Mouse (Mus musculus): ENCODE measurements around the gene Clybl. TPM values are rescaled to one million over a fixed set of nuclear protein-coding genes. Genes with fewer than 3 reads are reported as not detected.

Clybl gene
- polyA plus RNA-seq, 1 experiment from 2014 or later = 27.2 TPM

DNA sequence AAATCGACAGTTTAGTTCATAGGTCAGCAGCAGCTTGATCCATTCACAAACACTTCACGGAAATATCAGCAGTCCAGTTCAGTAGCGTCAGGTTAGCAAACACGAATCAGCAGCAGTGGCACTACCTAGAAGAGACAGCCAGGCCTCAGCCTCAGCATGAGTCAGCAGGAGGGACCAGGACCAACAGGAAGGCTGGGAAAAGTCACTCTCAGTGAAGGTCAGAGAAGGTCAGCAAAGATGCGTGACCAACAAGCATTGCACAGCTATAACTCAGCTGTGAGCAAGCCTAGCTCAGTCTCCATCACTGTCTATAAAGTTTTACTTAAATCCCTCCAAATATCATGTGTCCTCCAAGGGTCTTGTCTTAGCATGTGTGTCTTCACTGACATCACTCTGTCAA, 27.7 kb downstream of the Clybl start:
- Histone ChIP-seq H3K9ac (no peak overlapping the region), H3K36me3 (no peaks in the 10 kb centered on the region), H3K4me2 (no peak overlapping the region), H3K27me3 (no peaks in the 10 kb centered on the region), H3K4me1 (no peaks in the 10 kb centered on the region), H3K4me3 (replicated peaks) (no peak overlapping the region), H3K9me3 (replicated peaks) (no peaks in the 10 kb centered on the region), H3K27ac (no peak overlapping the region)
- 69% methylated on average over 5 of the region's 5 CpGs for WGBS
- no peak for ATAC-seq (replicated peaks; ENCODE audit: low FRiP score)

DNA sequence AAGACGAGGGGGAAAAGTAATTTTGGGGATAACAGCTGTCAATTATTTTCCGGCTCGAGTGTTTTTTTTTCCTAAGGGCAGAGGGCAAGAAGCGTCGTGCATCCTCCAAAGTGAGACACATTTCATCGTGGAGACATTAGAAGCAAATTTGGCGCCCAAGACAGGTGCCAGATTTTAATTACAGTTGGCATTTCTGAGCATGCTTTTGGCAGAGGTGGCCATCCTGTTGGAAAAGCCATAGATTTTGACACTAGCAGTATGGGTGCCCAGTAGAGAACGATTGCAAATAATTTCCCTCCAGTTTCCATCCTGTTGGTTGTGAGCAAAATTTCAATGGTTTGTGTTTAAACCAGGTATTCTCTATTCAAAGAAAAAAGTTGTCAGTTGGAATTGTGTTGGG, 32.1 kb downstream of the Clybl start:
- no peak overlapping the region for H3K4me2 ChIP-seq
- no peak overlapping the region for H3K4me3 ChIP-seq (replicated peaks)
- WGBS = 78% methylated on average over 8 of the region's 8 CpGs
- H3K27me3 ChIP-seq = no peaks in the 10 kb centered on the region
- no peak overlapping the region for H3K9ac ChIP-seq
- ATAC-seq (replicated peaks; ENCODE audit: low FRiP score) = no peak
- no peaks in the 10 kb centered on the region for H3K9me3 ChIP-seq (replicated peaks)
- H3K36me3 ChIP-seq = no peaks in the 10 kb centered on the region
- H3K4me1 ChIP-seq = no peaks in the 10 kb centered on the region
- H3K27ac ChIP-seq = no peak overlapping the region

DNA sequence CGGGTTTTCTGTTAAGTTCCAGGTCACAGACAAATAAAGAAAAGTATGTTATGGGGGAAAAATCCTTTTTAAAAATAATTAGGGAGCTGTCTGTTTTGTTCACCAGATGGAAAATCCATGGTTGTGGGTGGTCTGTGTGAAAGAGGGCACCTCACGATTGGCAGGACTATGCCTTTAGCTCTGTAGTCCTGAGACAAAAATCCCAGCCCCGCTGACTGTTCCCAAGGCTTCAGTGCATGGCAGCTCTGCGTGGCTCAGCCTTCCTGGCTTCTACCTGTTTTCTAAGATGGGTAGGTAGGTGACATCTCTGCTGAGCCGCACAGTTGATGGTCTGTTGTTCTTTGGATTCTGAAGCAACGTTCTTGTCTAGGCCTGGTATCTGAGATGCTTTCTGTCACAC, 32.6 kb downstream of the Clybl start:
- Histone ChIP-seq H3K9ac (no peak overlapping the region), H3K4me2 (no peak overlapping the region), H3K27me3 (no peaks in the 10 kb centered on the region), H3K9me3 (replicated peaks) (no peaks in the 10 kb centered on the region), H3K4me3 (replicated peaks) (no peak overlapping the region), H3K4me1 (no peaks in the 10 kb centered on the region), H3K36me3 (no peaks in the 10 kb centered on the region), H3K27ac (no peak overlapping the region)
- no peak for ATAC-seq (replicated peaks; ENCODE audit: low FRiP score)
- 90% methylated on average over 6 of the region's 6 CpGs for WGBS

DNA sequence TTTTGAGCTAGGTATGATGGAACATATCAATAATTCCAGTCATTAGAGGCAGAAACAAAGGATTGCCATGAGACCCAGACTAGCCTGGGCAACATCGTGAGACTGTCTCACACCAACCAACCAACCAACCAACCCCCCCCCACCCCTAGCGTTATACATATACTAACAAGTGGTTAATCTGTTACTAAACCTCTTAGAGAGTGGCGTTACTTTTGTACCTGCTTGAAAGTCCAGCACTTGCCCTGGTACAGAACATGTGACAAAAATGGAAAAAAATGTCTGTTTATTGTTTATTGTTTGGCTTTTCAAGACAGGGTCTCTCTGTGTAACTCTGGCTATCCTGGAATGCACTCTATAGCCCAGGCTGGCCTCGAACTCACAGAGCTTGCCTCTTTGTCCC, 35.7 kb downstream of the Clybl start:
- Histone ChIP-seq H3K9me3 (replicated peaks) (no peaks in the 10 kb centered on the region), H3K4me1 (no peaks in the 10 kb centered on the region), H3K9ac (no peak overlapping the region), H3K4me2 (no peak overlapping the region), H3K4me3 (replicated peaks) (no peak overlapping the region), H3K27ac (no peak overlapping the region), H3K27me3 (no peaks in the 10 kb centered on the region), H3K36me3 (no peaks in the 10 kb centered on the region)
- peak; percentile 69; the same call in 1 of the 2 replicates for ATAC-seq (replicated peaks; ENCODE audit: low FRiP score)
- WGBS = 81% methylated on average over 4 of the region's 4 CpGs

DNA sequence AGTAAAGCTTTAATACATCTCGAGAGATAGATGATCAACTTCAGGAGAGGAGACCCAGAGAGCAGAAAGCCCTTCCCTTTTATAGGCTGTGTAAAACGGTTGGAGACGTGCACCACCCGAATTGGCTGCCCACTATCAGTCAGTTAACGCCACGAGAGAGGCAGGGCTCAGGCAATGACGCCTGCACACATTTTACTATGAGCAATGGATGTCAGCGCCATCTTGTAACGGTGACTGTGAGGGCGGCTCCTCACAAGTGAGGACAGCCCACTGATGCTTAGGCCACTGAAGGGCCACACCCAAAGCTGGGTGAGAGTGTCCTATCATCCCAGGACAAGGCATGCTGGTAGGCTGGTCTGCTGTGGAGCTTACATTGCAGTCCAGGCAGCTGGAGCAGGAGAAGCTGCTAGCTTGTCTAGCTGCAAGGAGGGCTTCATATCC, 41.5 kb downstream of the Clybl start:
- H3K4me2 ChIP-seq = no peak overlapping the region
- WGBS = 64% methylated on average over 10 of the region's 10 CpGs
- H3K4me3 ChIP-seq (replicated peaks) = no peak overlapping the region
- H3K27ac ChIP-seq = no peak overlapping the region
- H3K27me3 ChIP-seq = peaks cover 42% of the 10 kb centered on the region
- peaks cover 5% of the 10 kb centered on the region; the same call in 1 of the 2 replicates for H3K4me1 ChIP-seq
- no peaks in the 10 kb centered on the region for H3K9me3 ChIP-seq (replicated peaks)
- 0 out of 2 replicates have a peak, but pooled peaks have one; percentile 26 for ATAC-seq (replicated peaks; ENCODE audit: low FRiP score)
- H3K36me3 ChIP-seq = no peaks in the 10 kb centered on the region
- H3K9ac ChIP-seq = no peak overlapping the region

DNA sequence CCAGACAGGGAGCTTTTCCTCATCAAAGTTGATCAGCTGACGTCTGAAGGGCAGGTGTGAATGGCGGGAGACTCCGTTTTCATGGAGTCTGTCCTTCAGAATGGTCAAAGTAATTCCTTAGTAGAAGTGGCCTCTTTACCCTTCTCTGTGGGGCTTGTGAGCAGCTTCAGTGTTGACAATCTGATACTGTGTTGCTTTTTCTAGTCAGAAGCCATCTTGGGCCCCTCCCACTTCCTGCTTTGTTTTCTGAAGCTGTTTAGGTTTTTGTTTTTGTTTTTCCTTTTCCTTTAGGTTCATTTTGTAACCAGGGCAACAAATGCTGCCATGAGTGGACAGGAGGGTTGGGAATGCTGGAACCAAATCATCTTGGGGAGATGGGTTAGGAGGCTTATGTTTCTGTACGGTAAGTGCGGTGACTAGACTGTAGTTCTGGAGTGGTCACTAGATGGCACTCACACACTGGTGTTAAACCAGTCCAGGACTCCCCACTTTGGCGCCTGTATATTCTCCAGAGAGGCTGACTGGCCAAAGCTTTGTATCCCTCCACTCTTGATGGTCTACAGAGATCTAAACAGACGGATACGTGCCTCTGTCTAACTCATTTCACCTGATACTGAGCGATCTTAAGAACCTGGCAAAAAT, 42.1 kb downstream of the Clybl start:
- WGBS = 17% methylated on average over 9 of the region's 9 CpGs
- no peaks in the 10 kb centered on the region for H3K9me3 ChIP-seq (replicated peaks)
- peak overlapping the region; percentile 44 for H3K4me2 ChIP-seq
- no peaks in the 10 kb centered on the region for H3K36me3 ChIP-seq
- H3K27me3 ChIP-seq = peaks cover 44% of the 10 kb centered on the region
- no peak overlapping the region for H3K27ac ChIP-seq
- H3K9ac ChIP-seq = no peak overlapping the region
- peaks cover 5% of the 10 kb centered on the region; the same call in 1 of the 2 replicates for H3K4me1 ChIP-seq
- peak; percentile 82 for ATAC-seq (replicated peaks; ENCODE audit: low FRiP score)
- peak overlapping the region; percentile 26 for H3K4me3 ChIP-seq (replicated peaks)

DNA sequence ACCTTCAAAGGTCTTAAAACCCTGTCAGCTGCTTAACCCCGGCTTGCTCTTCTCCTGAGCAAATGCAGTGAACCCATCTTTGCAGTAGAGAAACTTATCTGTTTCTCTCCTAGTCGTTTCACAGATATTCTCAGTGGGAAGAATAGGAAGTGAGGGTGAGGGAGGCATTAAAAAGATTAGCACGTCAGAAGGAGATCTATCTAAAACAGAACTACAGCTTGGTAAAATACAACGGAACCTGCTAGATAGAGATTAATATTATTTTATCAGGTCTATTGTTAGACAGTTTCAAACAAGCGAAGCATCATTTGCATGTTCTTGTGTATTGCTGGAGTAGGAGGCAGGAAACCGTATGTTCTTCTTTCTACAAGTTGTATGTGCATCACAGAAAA, 42.6 kb downstream of the Clybl start:
- 54% methylated on average over 6 of the region's 6 CpGs for WGBS
- no peak for ATAC-seq (replicated peaks; ENCODE audit: low FRiP score)
- no peaks in the 10 kb centered on the region for H3K36me3 ChIP-seq

DNA sequence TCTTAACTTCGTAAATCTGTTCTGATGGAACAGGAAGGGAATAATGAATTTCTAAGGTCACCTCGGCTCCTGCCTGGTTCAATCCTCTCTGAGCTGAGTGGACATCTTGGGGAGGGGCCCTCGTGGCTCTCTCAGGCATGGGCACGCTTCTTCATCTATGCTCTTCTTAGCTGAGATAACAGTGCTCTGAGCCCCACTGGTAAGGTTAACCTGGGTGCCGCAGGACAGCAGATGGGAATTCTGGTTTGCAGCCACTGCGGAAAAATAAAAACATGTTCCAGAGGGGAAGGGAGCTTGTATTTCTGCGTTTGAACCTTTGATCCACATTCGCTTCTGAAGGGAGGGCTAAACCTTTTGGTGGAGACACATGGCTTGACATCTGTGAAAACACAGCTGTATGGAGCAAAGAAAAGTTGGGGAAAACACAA, 43.0 kb downstream of the Clybl start:
- no peaks in the 10 kb centered on the region for H3K9me3 ChIP-seq (replicated peaks)
- H3K27me3 ChIP-seq = peaks cover 52% of the 10 kb centered on the region
- peaks cover 5% of the 10 kb centered on the region; the same call in 1 of the 2 replicates for H3K4me1 ChIP-seq
- no peak overlapping the region for H3K9ac ChIP-seq
- no peak overlapping the region for H3K27ac ChIP-seq
- ATAC-seq (replicated peaks; ENCODE audit: low FRiP score) = no peak
- no peak overlapping the region for H3K4me2 ChIP-seq
- H3K4me3 ChIP-seq (replicated peaks) = no peak overlapping the region
- no peaks in the 10 kb centered on the region for H3K36me3 ChIP-seq
- WGBS = 32% methylated on average over 8 of the region's 8 CpGs

More for the DNA sequence above, 42.6 kb downstream of the Clybl start:
- peaks cover 48% of the 10 kb centered on the region for H3K27me3 ChIP-seq
- no peak overlapping the region for H3K4me2 ChIP-seq
- no peak overlapping the region for H3K27ac ChIP-seq
- no peak overlapping the region for H3K9ac ChIP-seq
- H3K4me1 ChIP-seq = peaks cover 5% of the 10 kb centered on the region; the same call in 1 of the 2 replicates
- no peak overlapping the region for H3K4me3 ChIP-seq (replicated peaks)
- no peaks in the 10 kb centered on the region for H3K9me3 ChIP-seq (replicated peaks)

DNA sequence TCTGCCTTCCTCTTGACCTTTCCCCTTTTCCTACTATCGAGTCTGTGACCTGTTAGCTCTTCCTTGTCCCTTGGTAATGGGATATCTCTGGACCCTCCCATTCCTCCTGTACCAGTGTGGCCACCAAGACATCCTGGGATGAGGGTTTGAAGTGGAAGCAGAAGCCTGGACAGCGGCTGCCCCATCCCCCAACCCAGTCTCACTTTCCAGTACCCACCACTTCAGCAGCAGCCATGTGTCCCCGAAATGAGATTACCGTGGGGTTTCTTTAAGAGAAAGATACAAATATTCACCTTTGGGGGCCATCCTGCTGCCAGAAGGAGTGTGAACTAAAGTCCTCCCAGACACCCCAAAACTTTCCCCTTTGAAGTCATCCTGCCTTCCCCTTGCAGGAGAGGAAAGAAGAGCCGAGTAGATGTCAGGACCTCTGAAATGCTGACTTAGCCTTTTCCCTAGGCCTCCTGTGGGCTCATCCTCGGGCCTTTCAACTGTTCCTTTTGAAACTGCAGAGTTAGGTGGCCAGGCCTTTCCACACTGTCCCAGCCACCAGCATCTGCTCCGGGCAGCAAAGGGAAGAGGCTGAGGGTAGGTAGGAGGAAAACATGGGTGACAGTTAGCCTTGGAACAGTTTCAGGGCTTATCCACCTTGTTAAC, 44.1 kb downstream of the Clybl start:
- no peak overlapping the region for H3K27ac ChIP-seq
- no peaks in the 10 kb centered on the region for H3K9me3 ChIP-seq (replicated peaks)
- H3K4me1 ChIP-seq = peaks cover 5% of the 10 kb centered on the region; the same call in 1 of the 2 replicates
- no peak overlapping the region for H3K9ac ChIP-seq
- WGBS = 30% methylated on average over 7 of the region's 7 CpGs
- ATAC-seq (replicated peaks; ENCODE audit: low FRiP score) = no peak
- no peaks in the 10 kb centered on the region for H3K36me3 ChIP-seq
- no peak overlapping the region for H3K4me3 ChIP-seq (replicated peaks)
- H3K4me2 ChIP-seq = no peak overlapping the region
- H3K27me3 ChIP-seq = peaks cover 63% of the 10 kb centered on the region

DNA sequence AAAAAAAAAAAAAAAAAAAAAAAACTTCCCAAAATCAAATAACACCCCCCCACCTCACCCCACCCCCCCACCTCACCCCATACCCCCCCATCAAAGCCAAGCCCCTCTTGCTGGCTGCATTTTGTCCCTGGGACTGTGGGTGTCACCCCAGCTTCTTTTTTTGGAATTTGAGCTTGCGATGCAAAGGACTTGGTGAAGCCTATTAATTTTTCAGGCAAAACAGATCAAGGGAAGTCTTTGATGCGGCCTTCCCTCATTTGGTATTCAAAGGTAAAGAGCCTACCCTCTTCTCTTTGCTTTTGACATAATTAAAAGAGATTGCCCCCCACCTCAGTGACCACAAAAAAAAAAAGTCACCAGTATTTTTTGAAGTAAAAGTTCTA, 44.6 kb downstream of the Clybl start:
- Histone ChIP-seq H3K9ac (no peak overlapping the region), H3K4me1 (peaks cover 9% of the 10 kb centered on the region; the same call in 1 of the 2 replicates), H3K27me3 (peaks cover 69% of the 10 kb centered on the region), H3K4me2 (no peak overlapping the region), H3K4me3 (replicated peaks) (no peak overlapping the region), H3K27ac (no peak overlapping the region), H3K36me3 (no peaks in the 10 kb centered on the region), H3K9me3 (replicated peaks) (no peaks in the 10 kb centered on the region)
- 81% methylated on average over 2 of the region's 2 CpGs for WGBS
- no peak for ATAC-seq (replicated peaks; ENCODE audit: low FRiP score)

DNA sequence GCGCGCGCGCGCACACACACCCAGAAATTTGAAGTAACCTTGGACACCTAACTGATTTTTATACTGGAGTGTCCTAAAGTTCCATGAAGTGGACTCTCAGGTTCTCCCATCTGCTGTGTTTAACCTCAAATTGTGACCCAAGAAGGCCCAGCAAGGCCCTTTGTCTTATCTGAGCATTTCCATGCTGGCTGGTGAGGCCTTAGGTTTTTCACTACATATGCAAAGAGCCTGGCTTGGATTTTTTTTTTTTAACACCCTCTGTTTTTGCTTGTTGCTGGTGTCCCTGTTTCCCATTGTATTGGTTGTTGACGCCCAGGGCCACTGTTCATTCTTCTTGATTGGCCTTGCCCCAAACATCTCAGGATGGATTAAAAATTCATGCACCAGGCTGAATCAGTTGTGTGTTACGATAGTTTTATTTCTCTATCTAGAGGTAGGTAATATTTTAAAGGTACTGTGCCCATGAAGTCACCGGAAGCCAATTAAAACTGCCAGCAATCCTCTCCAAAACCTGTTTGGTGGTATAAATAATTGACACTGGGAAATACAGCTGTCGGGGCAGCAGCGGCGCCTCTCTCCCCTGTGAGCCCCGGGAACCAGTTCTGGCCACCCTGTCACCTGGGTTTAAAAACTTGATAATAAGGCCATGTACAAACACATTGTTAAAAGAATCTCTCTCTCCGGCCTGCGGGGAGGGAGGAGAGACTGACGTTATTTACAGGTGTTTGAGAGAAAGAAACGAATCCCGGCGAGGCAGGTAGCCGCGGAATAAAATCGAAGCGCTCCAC, 45.4 kb downstream of the Clybl start:
- Histone ChIP-seq H3K27me3 (peaks cover 76% of the 10 kb centered on the region), H3K9me3 (replicated peaks) (no peaks in the 10 kb centered on the region), H3K27ac (no peak overlapping the region), H3K4me1 (peaks cover 9% of the 10 kb centered on the region; the same call in 1 of the 2 replicates), H3K4me3 (replicated peaks) (no peak overlapping the region), H3K4me2 (no peak overlapping the region), H3K9ac (no peak overlapping the region), H3K36me3 (no peaks in the 10 kb centered on the region)
- 63% methylated on average over 22 of the region's 22 CpGs for WGBS
- no peak for ATAC-seq (replicated peaks; ENCODE audit: low FRiP score)

DNA sequence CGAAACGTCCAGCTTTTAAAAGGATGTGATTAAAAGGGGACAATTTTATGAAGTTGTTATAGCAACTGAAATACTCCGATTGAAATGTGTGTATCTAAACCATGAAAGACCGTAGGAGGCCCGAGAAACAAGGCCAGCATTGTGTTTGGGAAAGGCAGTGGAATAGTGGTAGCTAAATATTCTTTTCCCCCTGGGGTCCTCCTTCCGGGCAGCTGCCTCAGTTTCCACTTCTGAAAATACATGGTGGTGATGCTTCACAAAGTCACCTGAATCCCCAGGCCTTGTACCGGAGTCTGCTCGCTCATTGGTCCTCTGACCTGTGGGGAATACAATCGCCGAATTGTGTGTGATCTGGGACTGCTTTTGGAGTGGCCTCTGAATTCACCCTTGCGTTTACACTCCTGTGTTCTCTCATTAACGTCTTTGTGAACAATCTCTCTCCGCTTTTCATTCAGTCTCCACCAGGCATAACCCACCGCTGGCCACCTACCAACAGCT, 46.0 kb downstream of the Clybl start:
- Histone ChIP-seq H3K4me3 (replicated peaks) (no peak overlapping the region), H3K9ac (no peak overlapping the region), H3K36me3 (no peaks in the 10 kb centered on the region), H3K4me2 (no peak overlapping the region), H3K9me3 (replicated peaks) (no peaks in the 10 kb centered on the region), H3K4me1 (peaks cover 9% of the 10 kb centered on the region; the same call in 1 of the 2 replicates), H3K27ac (no peak overlapping the region), H3K27me3 (peaks cover 77% of the 10 kb centered on the region)
- ATAC-seq (replicated peaks; ENCODE audit: low FRiP score) = no peak
- 58% methylated on average over 14 of the region's 14 CpGs for WGBS

Data from kidney, embryonic 15.5 days (tissue).